Mouse (Mus musculus) adrenal gland, adult 8-10 months (tissue): ENCODE results near the gene 1700001P01Rik. TPM values are rescaled to one million over a fixed set of nuclear protein-coding genes. Genes with fewer than 3 reads are reported as not detected.
"Not testable (repeated sequence)": the region's sequence is repeated elsewhere in the genome, so short reads cannot be mapped to it uniquely, and the experiment has no call there.

ENCODE experiments used
- DNase-seq: peaks from one replicate; pipeline ENCODE4 v3.0.0; 2022
- microRNA-seq, 2 experiments: library from miRNA; unstranded; fragments of <30 nt; microRNA quantifications; one replicate each; pipeline ENCODE4 v1.2.0; 2022
- total RNA-seq, 4 experiments: library from RNA; stranded (reverse); gene quantifications; 2 replicates each; pipeline ENCODE4 v1.2.4; 2022

The 1700001P01Rik gene
- total RNA-seq, 4 experiments from 2014 or later = 0.49 to 0.67 (median 0.62) TPM; not detected in 1

- peak; percentile 99 for DNase-seq
Observed at GRCm38 (mm10) chr11:97744718-97745330, 30.9 kb downstream of the 1700001P01Rik start.

GRCm38 (mm10) chr11:97744063-97744717, 31.5 kb downstream of the 1700001P01Rik start, which contains the start of gene Pip4k2b:
Gene Pip4k2b, minus strand, starts transcription at chr11:97744704.
- peak; percentile 47 for DNase-seq

- no peak for DNase-seq
Observed at GRCm38 (mm10) chr11:97743423-97743822, 32.3 kb downstream of the 1700001P01Rik start.

- DNase-seq = no peak
Observed at GRCm38 (mm10) chr11:97742591-97742990, 33.1 kb downstream of the 1700001P01Rik start.

GRCm38 (mm10) chr11:97742157-97742556, 33.6 kb downstream of the 1700001P01Rik start:
- DNase-seq = no peak

- no peak for DNase-seq
Observed at GRCm38 (mm10) chr11:97740190-97740589, 35.5 kb downstream of the 1700001P01Rik start.

- no peak for DNase-seq
Observed at GRCm38 (mm10) chr11:97739155-97739554, 36.6 kb downstream of the 1700001P01Rik start.

- no peak for DNase-seq
Observed at GRCm38 (mm10) chr11:97738703-97739102, 37.0 kb downstream of the 1700001P01Rik start.

- no peak for DNase-seq
Observed at GRCm38 (mm10) chr11:97737600-97737999, 38.1 kb downstream of the 1700001P01Rik start.

GRCm38 (mm10) chr11:97736645-97737044, 39.1 kb downstream of the 1700001P01Rik start:
- DNase-seq = no peak

- not testable (repeated sequence) for DNase-seq
Observed at GRCm38 (mm10) chr11:97734810-97735209, 40.9 kb downstream of the 1700001P01Rik start.

GRCm38 (mm10) chr11:97733689-97734088, 42.0 kb downstream of the 1700001P01Rik start:
- no peak for DNase-seq

- no peak for DNase-seq
Observed at GRCm38 (mm10) chr11:97728730-97729129, 47.0 kb downstream of the 1700001P01Rik start.

- DNase-seq = no peak
Observed at GRCm38 (mm10) chr11:97728311-97728710, 47.4 kb downstream of the 1700001P01Rik start.

GRCm38 (mm10) chr11:97723709-97724108, 52.0 kb downstream of the 1700001P01Rik start:
- no peak for DNase-seq

Small RNA genes lying within 50 kb of the gene (microRNA-seq; reads per million reads assigned to microRNA genes)
- 0.18 to 0.50 reads per million in 2 experiments for gene Mir8102

Other genes with a start within 250 kb of the 1700001P01Rik start
- gene Srcin1, start 199.7 kb downstream of the 1700001P01Rik start, total RNA-seq = 10 to 100 TPM; 10.7 to 37.6 (median 19.9) TPM
- gene Epop, start 146.2 kb downstream of the 1700001P01Rik start, total RNA-seq = 1 to 10 TPM; 2.1 to 5.4 (median 4.0) TPM
- 10 to 100 TPM; 53.1 to 99.4 (median 71.8) TPM for gene Mllt6, start 112.5 kb downstream of the 1700001P01Rik start, total RNA-seq
- 100 to 1,000 TPM; 153 to 194 (median 169) TPM for gene Cisd3, start 90.1 kb downstream of the 1700001P01Rik start, total RNA-seq
- gene Pcgf2, start 75.4 kb downstream of the 1700001P01Rik start, total RNA-seq = 10 to 100 TPM; 22.2 to 48.5 (median 32.1) TPM
- gene Psmb3, start 72.5 kb downstream of the 1700001P01Rik start, total RNA-seq = 100 to 1,000 TPM; 197 to 238 (median 210) TPM
- gene Pip4k2b, start 31.2 kb downstream of the 1700001P01Rik start, total RNA-seq = 10 to 100 TPM; 25.5 to 35.1 (median 32.2) TPM
- gene Cwc25, start 9.4 kb downstream of the 1700001P01Rik start, total RNA-seq = 10 to 100 TPM; 22.2 to 26.6 (median 23.1) TPM
- 100 to 1,000 TPM; 753 to 943 (median 843) TPM for gene Rpl23, start 6.5 kb upstream of the 1700001P01Rik start, total RNA-seq
- gene Lasp1, start 23.1 kb upstream of the 1700001P01Rik start, total RNA-seq = 100 to 1,000 TPM; 131 to 177 (median 143) TPM
- 1 to 10 TPM; 3.7 to 7.2 (median 6.2) TPM for gene B230217C12Rik, start 64.9 kb upstream of the 1700001P01Rik start, total RNA-seq
- 1 to 10 TPM in 3 of 4 experiments, under 1 TPM in 1; 0.94 to 1.8 (median 1.2) TPM for gene Fbxo47, start 108.2 kb upstream of the 1700001P01Rik start, total RNA-seq
- 10 to 100 TPM; 13.5 to 36.2 (median 24.0) TPM for gene Plxdc1, start 210.5 kb upstream of the 1700001P01Rik start, total RNA-seq
- gene Arl5c, start 220.3 kb upstream of the 1700001P01Rik start, total RNA-seq = 1 to 10 TPM in 3 of 4 experiments, under 1 TPM in 1; 0.44 to 1.8 (median 1.4) TPM
- 10 to 100 TPM in 2 of 4 experiments, 1 to 10 TPM in 2; 7.8 to 18.8 (median 13.6) TPM for gene Cacnb1, start 247.1 kb upstream of the 1700001P01Rik start, total RNA-seq